Mouse (Mus musculus): ENCODE measurements at regions not wholly inside any gene's neighbourhood (a gene's known extent, or its start where the extent isn't known, plus 50 kb on each side); places are given as distances from the start of the nearest gene placed in this dataset.

GRCm38 (mm10) chr13:97673107-97673506 lies 87.3 kb downstream of the Gm10260 start:
- TF ChIP-seq CTCF (IDR thresholded peaks at IDR 0.05; ENCODE audit: control insufficient read depth, insufficient read depth, insufficient read length) (no peak), USF1 (IDR thresholded peaks at IDR 0.05; ENCODE audit: low read depth) (no peak), FOSL1 (IDR thresholded peaks at IDR 0.05; ENCODE audit: insufficient read depth, low read length, poor library complexity, severe bottlenecking) (no peak), CEBPB (IDR thresholded peaks at IDR 0.05; ENCODE audit: low read depth) (no peak), MYOG (IDR thresholded peaks at IDR 0.05; ENCODE audit: control insufficient read depth, extremely low read depth, insufficient read length) (no peak), MYOD1 (IDR thresholded peaks at IDR 0.05; ENCODE audit: control insufficient read depth, insufficient read length, low read depth) (no peak)

Measured in C2C12 (cell line).